Mouse (Mus musculus) kidney, embryonic 16.5 days (tissue): ENCODE measurements around the gene Ube2g2. TPM values are rescaled to one million over a fixed set of nuclear protein-coding genes. Genes with fewer than 3 reads are reported as not detected.
A peak's percentile ranks its signal among the peaks of the same experiment; 100 is the strongest.

Experiments
- ATAC-seq: fragments of 200-750 bp; cut with Nextera tagmentation; 2 replicates; pipeline ENCODE4 v1.8.0; 2017; ENCODE audit warnings: moderate TSS enrichment; ENCODE audit not compliant: low FRiP score, low TSS enrichment
- H3K27ac ChIP-seq: fragments of 300-500 bp; sonication (generic); 2 replicates; pipeline ENCODE4 v1.5.1; 2014; ENCODE audit warnings: low read length
- H3K27me3 ChIP-seq: fragments of 300-500 bp; sonication (generic); 2 replicates; pipeline ENCODE4 v1.6.1; 2014; ENCODE audit warnings: low read length, control low read depth, mixed read lengths; ENCODE audit not compliant: insufficient read depth
- H3K36me3 ChIP-seq: fragments of 300-500 bp; sonication (generic); 2 replicates; pipeline ENCODE4 v1.6.1; 2014; ENCODE audit warnings: low read length, control low read depth, mixed read lengths; ENCODE audit not compliant: insufficient read depth
- H3K4me1 ChIP-seq: fragments of 300-500 bp; sonication (generic); 2 replicates; pipeline ENCODE4 v1.6.1; 2014; ENCODE audit warnings: low read length, control low read depth, mixed read lengths; ENCODE audit not compliant: insufficient read depth
- H3K4me2 ChIP-seq: fragments of 300-500 bp; sonication (generic); replicated peaks from 2 replicates; pipeline ENCODE4 v1.6.1; 2014; ENCODE audit warnings: low read depth, low read length
- H3K4me3 ChIP-seq: fragments of 300-500 bp; sonication (generic); 2 replicates; pipeline ENCODE4 v1.5.1; 2014; ENCODE audit warnings: mild to moderate bottlenecking, low read length
- H3K9ac ChIP-seq: fragments of 300-500 bp; sonication (generic); replicated peaks from 2 replicates; pipeline ENCODE4 v1.6.1; 2014; ENCODE audit warnings: low read length
- H3K9me3 ChIP-seq: fragments of 300-500 bp; sonication (generic); 2 replicates; pipeline ENCODE4 v1.6.1; 2016; ENCODE audit warnings: low read length, control low read depth
- WGBS: fragments of 180-500 bp; shearing (Covaris S2); extraction: QIAGEN DNeasy Blood & Tissue Kit; methylation state at CpG from one replicate; pipeline ENCODE4 v1.1.7; 2014; 5-methylcytosine and 5-hydroxymethylcytosine counted together
- polyA plus RNA-seq: library from polyadenylated mRNA; unstranded; fragments of >200 nt; fragmentation: Nextera tagmentation; extraction: Ambion mirVana; gene quantifications from 2 replicates; pipeline ENCODE4 v1.2.1, GENCODE M21; 2015

Ube2g2 gene
- polyA plus RNA-seq, 1 experiment from 2014 or later = 90.2 TPM

GRCm38 (mm10) chr10:77634016-77634415 is 11.9 kb downstream of the Ube2g2 start:
- Histone ChIP-seq H3K4me3 (no peak overlapping the region), H3K36me3 (peaks cover 35% of the 10 kb centered on the region), H3K27me3 (no peaks in the 10 kb centered on the region)

GRCm38 (mm10) chr10:77634452-77635231 is 12.6 kb downstream of the Ube2g2 start:
- H3K4me1 ChIP-seq = peaks cover 8% of the 10 kb centered on the region; the same call in 1 of the 2 replicates
- H3K36me3 ChIP-seq = peaks cover 35% of the 10 kb centered on the region
- H3K27me3 ChIP-seq = no peaks in the 10 kb centered on the region
- ATAC-seq = peak; percentile 80
- no peak overlapping the region for H3K4me3 ChIP-seq
- no peak overlapping the region for H3K4me2 ChIP-seq
- H3K9me3 ChIP-seq = no peaks in the 10 kb centered on the region
- 56% methylated on average over 13 of the region's 13 CpGs for WGBS
- H3K27ac ChIP-seq = peak overlapping the region; percentile 20; the same call in 1 of the 2 replicates
- H3K9ac ChIP-seq = no peak overlapping the region

More at GRCm38 (mm10) chr10:77634016-77634415, 11.9 kb downstream of the Ube2g2 start:
- Histone ChIP-seq H3K9ac (no peak overlapping the region), H3K27ac (no peak overlapping the region), H3K4me1 (peaks cover 8% of the 10 kb centered on the region; the same call in 1 of the 2 replicates), H3K4me2 (no peak overlapping the region), H3K9me3 (no peaks in the 10 kb centered on the region)
- ATAC-seq = no peak; the same call in 1 of the 2 replicates
- 79% methylated on average over 6 of the region's 6 CpGs for WGBS

- H3K27ac ChIP-seq = no peak overlapping the region
- no peak overlapping the region for H3K4me2 ChIP-seq
- WGBS = 91% methylated on average over 7 of the region's 7 CpGs
- no peaks in the 10 kb centered on the region for H3K9me3 ChIP-seq
- no peaks in the 10 kb centered on the region for H3K27me3 ChIP-seq
- H3K9ac ChIP-seq = no peak overlapping the region
- H3K36me3 ChIP-seq = peaks cover 43% of the 10 kb centered on the region
- no peak for ATAC-seq
- no peak overlapping the region for H3K4me3 ChIP-seq
- H3K4me1 ChIP-seq = peaks cover 8% of the 10 kb centered on the region; the same call in 1 of the 2 replicates
These were observed 14.3 kb downstream of the Ube2g2 start for GRCm38 (mm10) chr10:77636234-77636922.

GRCm38 (mm10) chr10:77638956-77639355 is 16.9 kb downstream of the Ube2g2 start:
- no peak overlapping the region for H3K27ac ChIP-seq
- 81% methylated on average over 6 of the region's 6 CpGs for WGBS
- H3K27me3 ChIP-seq = no peaks in the 10 kb centered on the region
- H3K4me1 ChIP-seq = peaks cover 6% of the 10 kb centered on the region; the same call in 1 of the 2 replicates
- no peaks in the 10 kb centered on the region for H3K9me3 ChIP-seq
- ATAC-seq = no peak
- H3K9ac ChIP-seq = no peak overlapping the region
- no peak overlapping the region for H3K4me3 ChIP-seq
- peaks cover 52% of the 10 kb centered on the region for H3K36me3 ChIP-seq
- no peak overlapping the region for H3K4me2 ChIP-seq

GRCm38 (mm10) chr10:77643160-77643559 is 21.1 kb downstream of the Ube2g2 start:
- WGBS = 69% methylated on average over 7 of the region's 7 CpGs
- Histone ChIP-seq H3K36me3 (peaks cover 56% of the 10 kb centered on the region), H3K27me3 (no peaks in the 10 kb centered on the region), H3K27ac (no peak overlapping the region), H3K9me3 (no peaks in the 10 kb centered on the region), H3K4me3 (no peak overlapping the region), H3K4me1 (no peaks in the 10 kb centered on the region), H3K4me2 (no peak overlapping the region), H3K9ac (no peak overlapping the region)
- ATAC-seq = no peak

GRCm38 (mm10) chr10:77645571-77645970 is 23.5 kb downstream of the Ube2g2 start:
- H3K4me2 ChIP-seq = no peak overlapping the region
- H3K27ac ChIP-seq = no peak overlapping the region
- WGBS = 90% methylated on average over 5 of the region's 5 CpGs
- no peaks in the 10 kb centered on the region for H3K27me3 ChIP-seq
- no peak for ATAC-seq
- H3K9me3 ChIP-seq = no peaks in the 10 kb centered on the region
- H3K36me3 ChIP-seq = peaks cover 51% of the 10 kb centered on the region
- no peak overlapping the region for H3K9ac ChIP-seq
- no peak overlapping the region for H3K4me3 ChIP-seq
- no peaks in the 10 kb centered on the region for H3K4me1 ChIP-seq

- WGBS = 94% methylated on average over 1 of the region's 1 CpGs
- Histone ChIP-seq H3K4me3 (no peak overlapping the region), H3K9ac (no peak overlapping the region), H3K4me1 (no peaks in the 10 kb centered on the region), H3K27ac (no peak overlapping the region), H3K9me3 (no peaks in the 10 kb centered on the region), H3K36me3 (peaks cover 33% of the 10 kb centered on the region), H3K4me2 (no peak overlapping the region), H3K27me3 (no peaks in the 10 kb centered on the region)
- ATAC-seq = no peak
These were observed 25.4 kb downstream of the Ube2g2 start for GRCm38 (mm10) chr10:77647461-77647860.

GRCm38 (mm10) chr10:77647901-77648300 is 25.8 kb downstream of the Ube2g2 start:
- Histone ChIP-seq H3K27ac (no peak overlapping the region), H3K4me1 (no peaks in the 10 kb centered on the region), H3K36me3 (peaks cover 31% of the 10 kb centered on the region), H3K9me3 (no peaks in the 10 kb centered on the region), H3K9ac (no peak overlapping the region), H3K27me3 (no peaks in the 10 kb centered on the region), H3K4me2 (no peak overlapping the region), H3K4me3 (no peak overlapping the region)
- no peak for ATAC-seq
- 84% methylated on average over 8 of the region's 8 CpGs for WGBS

- Histone ChIP-seq H3K4me2 (no peak overlapping the region), H3K27ac (no peak overlapping the region), H3K9ac (no peak overlapping the region), H3K4me1 (no peaks in the 10 kb centered on the region), H3K4me3 (no peak overlapping the region), H3K27me3 (no peaks in the 10 kb centered on the region), H3K36me3 (no peaks in the 10 kb centered on the region), H3K9me3 (no peaks in the 10 kb centered on the region)
- 87% methylated on average over 9 of the region's 9 CpGs for WGBS
- ATAC-seq = no peak
These were observed 30.0 kb downstream of the Ube2g2 start for GRCm38 (mm10) chr10:77652046-77652445.
